ENCODE assay signal across 10 mouse cellular contexts in genomic region chr11:72205256-72205655, GRCm38 (mm10). TPM values are rescaled to one million over a fixed set of nuclear protein-coding genes. Genes with fewer than 3 reads are reported as not detected.
A peak's percentile ranks its signal among the peaks of the same experiment; 100 is the strongest.
DNase-seq lines count a peak whose midpoint lies in the region; ATAC-seq lines count a peak whose summit lies in the region.
"Had no signal": no experiment of that assay in that cellular context is flagged by ENCODE, and none has a peak within 500 bp of the region (broad histone marks: within the 10 kb centered on the region; RNA-seq: fewer than 3 reads in every experiment).

No protein-coding gene starts in this region.

- H3K27me3 ChIP-seq in liver, embryonic 12.5 days (replicated peaks): no peaks in the 10 kb centered on the region
- no peaks in the 10 kb centered on the region for H3K27me3 ChIP-seq in embryonic facial prominence, embryonic 14.5 days (replicated peaks; ENCODE audit: control insufficient read depth, insufficient read depth, low read length)
- no peaks in the 10 kb centered on the region for H3K27me3 ChIP-seq in hindbrain, embryonic 14.5 days (ENCODE audit: control insufficient read depth, insufficient read depth, low read length)
- H3K27me3 ChIP-seq in midbrain, embryonic 16.5 days (ENCODE audit: control insufficient read depth, insufficient read depth, low read depth, low read length): no peaks in the 10 kb centered on the region

- H3K4me2 ChIP-seq in liver, embryonic 12.5 days: peak overlapping the region; percentile 88; the same call in 1 of the 2 replicates
- peak overlapping the region; percentile 86 for H3K4me2 ChIP-seq in embryonic facial prominence, embryonic 14.5 days (ENCODE audit: low read depth, low read length)
- peak overlapping the region; percentile 77 for H3K4me2 ChIP-seq in hindbrain, embryonic 14.5 days (replicated peaks)
- peak overlapping the region; percentile 87 for H3K4me2 ChIP-seq in midbrain, embryonic 16.5 days (ENCODE audit: low read length)

- peaks cover 34% of the 10 kb centered on the region for H3K4me1 ChIP-seq in liver, embryonic 12.5 days
- H3K4me1 ChIP-seq in embryonic facial prominence, embryonic 14.5 days (ENCODE audit: control insufficient read depth, insufficient read depth, low read length): peaks cover 10% of the 10 kb centered on the region
- peaks cover 14% of the 10 kb centered on the region for H3K4me1 ChIP-seq in hindbrain, embryonic 14.5 days (replicated peaks; ENCODE audit: control insufficient read depth, insufficient read depth, low read length)
- H3K4me1 ChIP-seq in midbrain, embryonic 16.5 days (ENCODE audit: control insufficient read depth, insufficient read depth, low read length): peaks cover 25% of the 10 kb centered on the region

- ATAC-seq in liver, embryonic 12.5 days: no peak
- no peak for ATAC-seq in embryonic facial prominence, embryonic 14.5 days (ENCODE audit: low read depth)
- no peak for ATAC-seq in hindbrain, embryonic 14.5 days (ENCODE audit: low FRiP score)
- ATAC-seq in midbrain, embryonic 16.5 days: no peak

- H3K4me3 ChIP-seq in liver, embryonic 12.5 days: no peak overlapping the region
- no peak overlapping the region; the same call in 1 of the 2 replicates for H3K4me3 ChIP-seq in embryonic facial prominence, embryonic 14.5 days (ENCODE audit: low read depth, low read length)
- peak overlapping the region; percentile 91; the same call in 1 of the 2 replicates for H3K4me3 ChIP-seq in hindbrain, embryonic 14.5 days (replicated peaks; ENCODE audit: low read length)
- peak overlapping the region; percentile 54 for H3K4me3 ChIP-seq in midbrain, embryonic 16.5 days (ENCODE audit: low read depth, low read length)

- no peaks in the 10 kb centered on the region for H3K9me3 ChIP-seq in liver, embryonic 12.5 days (replicated peaks)
- H3K9me3 ChIP-seq in embryonic facial prominence, embryonic 14.5 days (ENCODE audit: control insufficient read depth, low read length): no peaks in the 10 kb centered on the region
- no peaks in the 10 kb centered on the region for H3K9me3 ChIP-seq in hindbrain, embryonic 14.5 days (ENCODE audit: control insufficient read depth, low read length)
- H3K9me3 ChIP-seq in midbrain, embryonic 16.5 days (replicated peaks; ENCODE audit: control insufficient read depth, low read length, poor library complexity, severe bottlenecking): no peaks in the 10 kb centered on the region

- WGBS in liver, embryonic 12.5 days (ENCODE audit: insufficient replicate concordance): 82% methylated on average over 6 of the region's 6 CpGs
- 78% methylated on average over 6 of the region's 6 CpGs for WGBS in embryonic facial prominence, embryonic 14.5 days
- WGBS in hindbrain, embryonic 14.5 days: 89% methylated on average over 6 of the region's 6 CpGs
- WGBS in midbrain, embryonic 16.5 days: 79% methylated on average over 6 of the region's 6 CpGs

- no peak for DNase-seq in liver
- DNase-seq in embryonic facial prominence, embryonic 14.5 days (ENCODE audit: low spot score): no peak
- no peak for DNase-seq in hindbrain, embryonic 14.5 days (ENCODE audit: low spot score)
- DNase-seq in adrenal gland, adult 2 months: no peak
- DNase-seq in thymus, adult 18-20 months: no peak
- DNase-seq in cerebellum, adult 11 months: no peak

- H3K36me3 ChIP-seq in liver, embryonic 12.5 days: peaks cover 28% of the 10 kb centered on the region
- peaks cover 32% of the 10 kb centered on the region for H3K36me3 ChIP-seq in embryonic facial prominence, embryonic 14.5 days (ENCODE audit: control insufficient read depth, insufficient read depth, low read length)
- peaks cover 36% of the 10 kb centered on the region for H3K36me3 ChIP-seq in hindbrain, embryonic 14.5 days (replicated peaks; ENCODE audit: control insufficient read depth, insufficient read depth)
- H3K36me3 ChIP-seq in midbrain, embryonic 16.5 days (ENCODE audit: control insufficient read depth, insufficient read depth, low read length): peaks cover 6% of the 10 kb centered on the region; the same call in 1 of the 2 replicates

- no peak overlapping the region for H3K9ac ChIP-seq in liver, embryonic 12.5 days
- H3K9ac ChIP-seq in embryonic facial prominence, embryonic 14.5 days (ENCODE audit: low read depth, low read length): peak overlapping the region; percentile 82
- H3K9ac ChIP-seq in hindbrain, embryonic 14.5 days: peak overlapping the region; percentile 92
- no peak overlapping the region for H3K9ac ChIP-seq in midbrain, embryonic 16.5 days (ENCODE audit: low read depth, low read length)

- H3K27ac ChIP-seq in liver, embryonic 12.5 days: no peak overlapping the region
- no peak overlapping the region for H3K27ac ChIP-seq in embryonic facial prominence, embryonic 14.5 days (replicated peaks; ENCODE audit: low read depth, low read length)
- H3K27ac ChIP-seq in hindbrain, embryonic 14.5 days: no peak overlapping the region
- H3K27ac ChIP-seq in midbrain, embryonic 16.5 days (ENCODE audit: low read length): no peak overlapping the region
- H3K27ac ChIP-seq: kidney, postnatal 0 days; macrophage had no signal

RNA-seq across cellular contexts. Expression of gene Gm43951, which starts 1.4 kb away (rescaled TPM):
- polyA plus RNA-seq in liver, embryonic 12.5 days (2016; fragmentation: Nextera tagmentation; extraction: Ambion mirVana): 0.05 and 0.07 TPM in 2 replicates
- polyA plus RNA-seq in embryonic facial prominence, embryonic 14.5 days (2014; fragmentation: Nextera tagmentation; extraction: Ambion mirVana): 0.13 and 0.15 TPM in 2 replicates
- 0.25 and 0.40 TPM in 2 replicates for polyA plus RNA-seq in hindbrain, embryonic 14.5 days (2014; fragmentation: Nextera tagmentation; extraction: Ambion mirVana)
- 1.7 and 1.9 TPM in 2 replicates for polyA plus RNA-seq in midbrain, embryonic 16.5 days (2015; fragmentation: Nextera tagmentation; extraction: Ambion mirVana)
- under 1 TPM; 0.35 to 0.81 TPM for total RNA-seq in adrenal gland, adult 2 months (2021)
- polyA plus RNA-seq in adrenal gland, adult 2 months (2012; rRNA removed): 0.15 TPM in 1 of 2 replicates, not detected in the other

RNA-seq across cellular contexts. Expression of gene 4933427D14Rik, which starts 2.0 kb away (rescaled TPM):
- 5.3 and 7.6 TPM in 2 replicates for polyA plus RNA-seq in liver, embryonic 12.5 days (2016; fragmentation: Nextera tagmentation; extraction: Ambion mirVana)
- 9.0 and 11.8 TPM in 2 replicates for polyA plus RNA-seq in embryonic facial prominence, embryonic 14.5 days (2014; fragmentation: Nextera tagmentation; extraction: Ambion mirVana)
- polyA plus RNA-seq in hindbrain, embryonic 14.5 days (2014; fragmentation: Nextera tagmentation; extraction: Ambion mirVana): 14.3 and 17.1 TPM in 2 replicates
- 18.4 and 26.0 TPM in 2 replicates for polyA plus RNA-seq in midbrain, embryonic 16.5 days (2015; fragmentation: Nextera tagmentation; extraction: Ambion mirVana)
- total RNA-seq in adrenal gland, adult 2 months (2021): 1 to 10 TPM; 6.0 to 6.4 TPM
- 3.1 and 3.3 TPM in 2 replicates for polyA plus RNA-seq in adrenal gland, adult 2 months (2012; rRNA removed)

RNA-seq across cellular contexts. Expression of gene Txndc17, which starts 2.1 kb away (rescaled TPM):
- polyA plus RNA-seq in liver, embryonic 12.5 days (2016; fragmentation: Nextera tagmentation; extraction: Ambion mirVana): 95.4 and 96.6 TPM in 2 replicates
- 197 and 203 TPM in 2 replicates for polyA plus RNA-seq in embryonic facial prominence, embryonic 14.5 days (2014; fragmentation: Nextera tagmentation; extraction: Ambion mirVana)
- 141 and 151 TPM in 2 replicates for polyA plus RNA-seq in hindbrain, embryonic 14.5 days (2014; fragmentation: Nextera tagmentation; extraction: Ambion mirVana)
- 137 and 145 TPM in 2 replicates for polyA plus RNA-seq in midbrain, embryonic 16.5 days (2015; fragmentation: Nextera tagmentation; extraction: Ambion mirVana)
- total RNA-seq in adrenal gland, adult 2 months (2021): 10 to 100 TPM; 76.6 to 77.6 TPM
- 9.6 and 13.0 TPM in 2 replicates for polyA plus RNA-seq in adrenal gland, adult 2 months (2012; rRNA removed)

RNA-seq across cellular contexts. Expression of gene Med31, which starts 10.1 kb away (rescaled TPM):
- polyA plus RNA-seq in liver, embryonic 12.5 days (2016; fragmentation: Nextera tagmentation; extraction: Ambion mirVana): 15.0 and 16.7 TPM in 2 replicates
- polyA plus RNA-seq in embryonic facial prominence, embryonic 14.5 days (2014; fragmentation: Nextera tagmentation; extraction: Ambion mirVana): 40.6 and 42.0 TPM in 2 replicates
- 50.8 and 52.8 TPM in 2 replicates for polyA plus RNA-seq in hindbrain, embryonic 14.5 days (2014; fragmentation: Nextera tagmentation; extraction: Ambion mirVana)
- polyA plus RNA-seq in midbrain, embryonic 16.5 days (2015; fragmentation: Nextera tagmentation; extraction: Ambion mirVana): 53.2 and 55.9 TPM in 2 replicates
- total RNA-seq in adrenal gland, adult 2 months (2021): 10 to 100 TPM in 1 of 2 experiments, 1 to 10 TPM in 1; 9.4 to 11.6 TPM
- polyA plus RNA-seq in adrenal gland, adult 2 months (2012; rRNA removed): 3.6 and 4.4 TPM in 2 replicates

Comparison
In these comparisons a context has a peak if more than half of its experiments do, and no peak if none do; other contexts are left out.
1. H3K4me3 ChIP-seq: peak in hindbrain, embryonic 14.5 days (single experiment) and midbrain, embryonic 16.5 days (single experiment); none in liver, embryonic 12.5 days (single experiment) and embryonic facial prominence, embryonic 14.5 days (single experiment).
2. H3K9ac ChIP-seq: peak in embryonic facial prominence, embryonic 14.5 days (single experiment) and hindbrain, embryonic 14.5 days (single experiment); none in liver, embryonic 12.5 days (single experiment) and midbrain, embryonic 16.5 days (single experiment).
3. Peak in every context shown above with its lines, with median percentiles within 50 percentile points of each other: H3K4me2 ChIP-seq.